Mouse (Mus musculus): ENCODE measurements around the gene Cd207.
"Not testable (repeated sequence)": the region's sequence is repeated elsewhere in the genome, so short reads cannot be mapped to it uniquely, and the experiment has no call there.

Gene Cd207

DNA sequence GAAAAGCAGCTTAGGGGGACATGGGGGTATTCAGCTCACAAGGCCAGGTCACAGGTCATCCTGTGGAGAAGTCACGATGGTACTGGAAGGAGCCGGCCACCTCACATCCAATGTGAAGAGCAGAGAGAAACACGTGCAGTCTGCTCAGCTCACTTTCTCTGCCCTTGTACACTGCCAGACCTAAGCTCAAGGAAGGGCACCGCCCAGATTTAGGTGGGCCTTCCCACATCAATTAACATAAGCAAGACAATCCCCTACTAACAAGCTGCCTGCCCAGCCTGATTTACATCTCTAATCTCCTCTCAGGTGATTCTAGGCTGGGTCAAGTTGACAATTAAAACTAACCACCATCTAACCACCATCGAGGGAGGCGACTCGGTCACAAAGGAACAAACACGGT lies 20.3 kb upstream of the Cd207 start:
- DNase-seq (ENCODE audit: low spot score) = peak; percentile 23

DNA sequence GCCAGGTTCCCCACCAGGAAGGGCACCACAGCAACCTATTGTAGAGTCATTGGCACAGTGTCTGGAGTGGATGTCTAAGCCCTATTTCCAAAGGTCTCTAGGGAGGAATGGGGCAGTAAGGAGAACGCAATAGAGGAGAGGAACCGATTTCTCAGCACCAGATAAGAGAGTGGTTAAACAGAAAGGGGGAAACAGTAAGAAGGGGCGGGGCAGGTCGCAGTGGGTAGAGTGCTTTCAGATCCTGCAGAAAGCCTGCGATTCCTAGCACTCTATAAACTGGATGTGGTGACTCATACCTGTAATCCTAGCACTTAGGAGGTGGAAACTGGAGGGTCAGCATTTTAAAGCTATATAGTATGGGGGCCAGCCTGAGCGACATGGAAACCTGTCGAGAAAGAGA lies 19.0 kb upstream of the Cd207 start:
- no peak for DNase-seq (ENCODE audit: low spot score)

DNA sequence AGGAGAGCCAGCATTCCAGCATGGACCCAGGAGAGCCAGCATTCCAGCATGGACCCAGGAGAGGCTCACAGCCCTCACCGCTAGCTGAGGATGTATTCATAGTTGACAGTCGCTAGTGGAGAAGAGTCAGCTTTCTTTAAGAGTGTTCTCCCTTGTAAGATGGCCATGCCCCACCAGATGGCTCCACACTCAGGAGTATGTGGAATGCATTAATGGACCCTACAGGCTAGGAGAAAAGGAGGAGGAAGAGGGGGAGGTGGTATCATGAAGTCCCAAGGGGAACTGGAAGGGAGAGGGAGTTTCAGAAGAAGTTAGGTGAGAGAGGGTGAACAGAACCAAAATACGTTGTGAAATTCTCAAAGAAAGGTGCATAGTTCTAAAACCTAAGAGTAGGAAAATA lies 18.1 kb upstream of the Cd207 start:
- peak; percentile 63 for DNase-seq (ENCODE audit: low spot score)

DNA sequence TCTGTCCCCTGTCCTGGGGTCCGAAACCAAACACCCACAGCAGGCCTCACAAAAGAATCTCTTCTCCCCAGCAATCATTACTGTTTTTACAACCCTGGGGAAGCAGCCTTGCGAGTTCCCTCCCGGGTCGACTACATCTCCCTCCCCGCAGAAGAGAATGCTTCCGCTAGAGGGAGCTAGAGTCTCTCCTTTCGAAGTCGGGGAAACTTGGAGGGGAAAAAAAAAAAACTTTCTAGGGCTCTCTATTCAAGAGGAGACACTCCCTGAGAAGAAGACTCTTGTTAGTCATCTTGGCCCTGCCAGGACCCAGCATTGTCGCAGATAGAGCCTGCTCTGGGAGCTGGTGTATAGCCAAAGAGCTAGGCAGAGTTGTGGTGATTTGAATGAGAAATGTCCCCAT lies 16.2 kb upstream of the Cd207 start:
- peak; percentile 93 for DNase-seq (ENCODE audit: low spot score)

DNA sequence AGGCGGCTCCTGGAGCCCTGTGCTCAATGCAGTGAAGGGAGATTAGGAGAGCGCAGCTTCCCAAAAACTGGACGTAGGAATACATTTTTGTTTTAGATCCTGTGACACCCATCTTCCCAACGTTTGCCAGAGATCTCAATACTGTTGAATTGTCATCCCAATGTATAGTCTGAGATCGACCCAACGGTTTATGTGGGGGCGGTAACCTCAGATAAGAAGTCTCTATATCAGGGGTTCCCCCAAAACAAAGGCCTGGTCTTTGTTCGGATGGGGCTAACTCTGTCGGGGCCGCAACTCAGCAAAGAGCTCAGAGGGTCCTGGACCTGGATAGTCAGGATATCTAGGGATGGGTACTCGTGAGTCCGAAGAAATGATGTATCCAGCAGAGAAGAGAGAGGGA lies 15.3 kb upstream of the Cd207 start:
- no peak for DNase-seq (ENCODE audit: low spot score)

DNA sequence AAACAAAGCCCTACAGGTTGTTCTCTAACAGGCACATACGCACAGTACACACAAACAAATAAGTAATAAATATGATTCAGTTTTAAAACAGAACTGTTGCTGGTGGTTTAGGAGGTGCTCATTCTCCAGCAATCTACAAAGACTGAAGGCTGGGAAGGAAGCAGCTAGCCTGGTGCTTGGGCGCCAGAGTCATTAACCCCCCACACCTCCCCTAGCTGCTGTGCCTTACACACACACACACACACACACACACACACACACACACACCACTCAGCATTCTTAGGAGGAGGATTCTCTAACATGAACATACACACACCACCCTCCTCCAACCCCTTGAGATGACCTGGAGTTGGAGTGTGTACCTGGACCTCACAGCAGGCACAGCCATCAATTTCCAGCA lies 13.3 kb upstream of the Cd207 start:
- no peak for DNase-seq (ENCODE audit: low spot score)

DNA sequence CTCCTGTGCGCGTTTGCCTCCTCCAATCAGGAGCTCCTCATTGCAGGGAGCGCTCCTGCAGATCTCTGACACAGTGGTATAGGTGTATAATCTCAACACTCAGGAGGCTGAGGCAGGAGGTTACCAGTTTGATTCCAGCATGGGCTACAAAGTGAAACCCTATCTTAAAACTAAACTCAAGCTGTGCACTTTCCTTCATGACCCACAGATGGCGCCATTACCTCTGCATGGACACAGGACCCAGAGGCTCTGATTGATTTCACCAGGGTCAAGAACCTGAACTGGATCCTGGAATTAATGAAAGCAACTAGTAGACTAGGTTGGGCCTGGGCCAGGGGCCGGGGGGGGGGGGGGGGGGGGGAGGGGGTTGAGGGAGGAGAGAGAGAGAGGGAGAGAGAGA lies 12.6 kb upstream of the Cd207 start:
- peak; percentile 85 for DNase-seq (ENCODE audit: low spot score)

DNA sequence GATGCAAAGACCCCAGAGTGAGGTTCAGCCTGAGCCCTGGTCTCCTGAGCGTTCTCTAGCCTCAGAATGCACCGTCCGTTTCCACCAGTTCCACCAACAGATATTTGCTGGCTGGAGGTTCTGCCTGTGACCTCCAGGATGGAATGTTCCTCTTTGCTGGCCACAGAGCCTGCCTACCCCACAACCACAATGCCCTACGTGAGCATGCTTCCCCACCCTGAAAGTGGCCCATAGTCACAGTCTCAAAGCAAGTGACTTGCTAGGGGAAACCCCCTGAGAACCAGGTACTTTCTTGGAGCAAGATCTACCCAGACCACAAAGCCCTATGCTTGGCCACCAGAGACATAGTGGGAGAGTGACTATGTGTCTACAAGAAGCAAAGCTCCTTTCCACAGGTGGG lies 11.7 kb upstream of the Cd207 start:
- DNase-seq (ENCODE audit: low spot score) = no peak

DNA sequence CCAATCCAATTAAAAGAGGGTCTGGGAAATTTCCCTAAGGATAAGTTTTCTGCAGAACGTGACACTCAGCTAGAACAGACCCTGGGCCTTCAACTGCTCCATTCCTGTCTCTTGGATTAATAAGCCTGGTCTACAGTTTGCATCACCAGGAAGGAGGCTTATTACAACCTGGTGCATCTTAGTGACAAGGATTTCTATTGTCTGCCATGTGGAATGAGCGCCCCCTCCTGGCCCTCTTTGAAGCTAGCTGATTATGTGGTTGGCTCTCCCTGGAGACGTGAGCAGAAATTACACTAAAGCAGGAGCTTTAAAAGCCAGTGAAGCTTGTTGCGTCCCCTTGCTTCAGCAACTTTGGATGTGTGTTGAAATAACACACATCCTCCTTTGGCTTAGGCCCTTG lies 4.3 kb downstream of the Cd207 start:
- DNase-seq (ENCODE audit: low spot score) = peak; percentile 92

DNA sequence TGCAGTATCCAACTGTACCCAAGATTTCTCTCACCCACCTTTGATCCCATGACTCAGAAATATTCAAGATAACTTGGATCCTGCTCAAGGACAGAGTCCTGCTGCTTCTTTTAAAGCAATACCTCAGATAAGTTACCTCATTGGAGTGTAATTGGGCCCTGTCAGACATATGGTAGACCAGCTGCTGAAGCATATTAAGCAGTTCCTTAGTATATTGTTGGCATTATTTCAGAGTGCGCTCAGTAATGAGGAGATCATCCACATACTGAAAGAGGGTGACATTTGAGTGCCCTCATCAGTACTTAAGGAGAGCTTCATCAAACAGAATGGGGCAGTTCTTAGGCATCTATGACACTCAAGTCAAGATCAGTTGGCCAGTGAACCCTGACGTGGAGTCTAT lies 12.6 kb downstream of the Cd207 start:
- DNase-seq (ENCODE audit: low spot score) = no peak

DNA sequence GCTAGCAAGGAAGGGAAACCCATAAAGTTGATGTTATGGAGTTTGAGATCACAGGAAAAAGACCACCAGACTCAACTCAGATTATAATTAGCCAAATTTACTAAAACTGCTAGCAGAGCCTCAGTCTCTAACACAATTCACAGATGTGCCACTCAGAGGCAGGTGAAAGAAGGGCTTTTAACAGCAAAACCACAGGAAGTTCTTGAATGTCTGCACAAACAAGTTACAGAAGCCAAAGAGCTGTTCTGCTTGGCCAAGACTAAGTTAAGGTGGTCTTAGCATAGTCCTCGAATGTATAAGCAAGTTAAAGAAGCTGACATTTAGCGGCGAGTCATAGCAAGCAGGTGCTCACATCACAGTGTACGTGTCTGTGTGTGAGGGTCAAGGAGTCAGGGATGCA lies 16.8 kb downstream of the Cd207 start:
- DNase-seq (ENCODE audit: low spot score) = no peak

DNA sequence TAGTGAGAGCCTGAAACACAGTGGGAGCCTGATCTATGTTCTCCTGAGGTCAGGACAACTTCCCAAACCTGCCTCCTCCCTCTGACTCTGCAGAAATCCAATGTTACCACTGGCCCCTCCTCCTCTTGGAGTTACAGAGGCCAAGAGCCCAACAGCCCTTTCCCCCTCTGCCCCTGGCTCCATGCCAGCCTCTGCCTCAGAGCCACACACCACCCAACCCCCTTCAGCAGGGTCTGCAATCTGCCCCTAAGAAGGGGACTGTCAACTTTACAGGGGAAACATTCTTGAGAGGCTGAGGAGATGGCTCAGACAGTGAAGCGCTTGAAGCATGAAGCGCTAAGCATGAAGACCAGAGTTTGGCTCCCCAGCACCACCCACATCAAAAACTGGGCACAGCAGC lies 21.6 kb downstream of the Cd207 start, which contains the start of gene Clec4f:
Clec4f (minus strand) TSS at position 101 of the 400 bp plus-strand sequence.
- no peak for DNase-seq (ENCODE audit: low spot score)

- no peak for DNase-seq (ENCODE audit: low spot score)
Observed at GRCm38 (mm10) chr6:83646715-83647114, 30.9 kb downstream of the Cd207 start.

- no peak for DNase-seq (ENCODE audit: low spot score)
Observed at GRCm38 (mm10) chr6:83635329-83635728, 42.3 kb downstream of the Cd207 start.

GRCm38 (mm10) chr6:83634631-83635030 lies 43.0 kb downstream of the Cd207 start:
- not testable (repeated sequence) for DNase-seq (ENCODE audit: low spot score)

DNA sequence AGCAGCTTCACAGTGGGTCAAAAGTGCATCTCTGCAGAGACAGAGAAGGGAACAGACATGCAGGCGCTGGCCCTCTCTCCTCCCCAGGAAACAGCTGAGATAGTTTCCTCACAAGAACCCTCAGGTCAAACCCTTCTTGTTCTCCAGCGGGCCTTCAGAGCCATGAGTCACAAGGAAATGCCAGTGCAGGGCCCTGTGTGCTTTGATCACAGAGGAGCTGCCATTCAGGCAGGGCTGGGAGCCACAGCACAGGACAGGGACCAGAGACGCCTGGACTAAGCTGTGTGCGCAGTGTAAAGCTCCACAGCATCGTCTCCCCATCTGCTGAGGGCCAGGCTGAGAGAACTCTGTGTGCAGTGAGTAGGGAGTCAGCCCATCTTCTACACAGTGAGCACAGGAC lies 43.6 kb downstream of the Cd207 start:
- DNase-seq (ENCODE audit: low spot score) = not testable (repeated sequence)

DNA sequence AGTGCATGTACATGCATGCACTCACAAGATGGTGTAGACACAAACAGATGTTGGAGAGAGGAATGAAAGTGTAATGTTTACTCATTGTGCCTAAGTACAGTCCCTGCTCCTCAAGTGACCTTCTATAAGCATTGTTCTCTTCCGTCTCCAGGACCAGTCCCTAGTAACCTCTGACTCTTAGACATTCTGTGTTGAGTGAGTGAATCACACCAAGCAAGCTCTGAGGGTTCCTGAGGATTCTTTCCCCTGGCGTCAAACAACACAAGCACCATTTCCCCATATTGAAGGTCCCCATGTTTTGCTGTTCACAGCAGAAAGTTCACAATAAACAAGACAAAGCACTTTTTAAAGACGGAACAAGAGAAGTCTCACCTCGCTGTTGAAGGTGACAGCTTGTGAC lies 45.8 kb downstream of the Cd207 start:
- DNase-seq (ENCODE audit: low spot score) = no peak

- DNase-seq (ENCODE audit: low spot score) = no peak
Observed at GRCm38 (mm10) chr6:83626781-83627180, 50.9 kb downstream of the Cd207 start.

Data from retina, embryonic 14.5 days (tissue).